Mouse (Mus musculus): ENCODE measurements around the gene Gal3st3. TPM values are rescaled to one million over a fixed set of nuclear protein-coding genes. Genes with fewer than 3 reads are reported as not detected.
A peak's percentile ranks its signal among the peaks of the same experiment; 100 is the strongest.

Gal3st3 gene
- 1.7 and 2.4 TPM in 2 replicates for polyA plus RNA-seq (2015; fragmentation: Nextera tagmentation; extraction: Ambion mirVana)

GRCm38 (mm10) chr19:5297903-5298800 lies at the start of gene Gal3st3:
Gene Gal3st3, plus strand, starts transcription at chr19:5298331.
- peaks cover 5% of the 10 kb centered on the region for H3K36me3 ChIP-seq
- no peaks in the 10 kb centered on the region; the same call in 1 of the 2 replicates for H3K27me3 ChIP-seq
- H3K27ac ChIP-seq, result 0 out of 2 replicates have a peak within 1 kb of the TSS, but pooled peaks have one; percentile 20
- H3K4me1 ChIP-seq, result peaks cover 27% of the 10 kb centered on the region
- H3K9ac ChIP-seq, result peak within 1 kb of the TSS; percentile 43
- no peaks in the 10 kb centered on the region for H3K9me3 ChIP-seq
- ATAC-seq (ENCODE audit: borderline replicate concordance, extremely low read depth, low FRiP score, low TSS enrichment), result no peak
- WGBS, result 5% methylated on average over 32 of the region's 32 CpGs
- H3K4me2 ChIP-seq, result peak within 1 kb of the TSS; percentile 71
- H3K4me3 ChIP-seq, result peak within 1 kb of the TSS; percentile 39

GRCm38 (mm10) chr19:5257140-5257539 lies 41.0 kb upstream of the Gal3st3 start:
- ATAC-seq (ENCODE audit: borderline replicate concordance, extremely low read depth, low FRiP score, low TSS enrichment), result no peak
- Histone ChIP-seq H3K36me3 (no peaks in the 10 kb centered on the region), H3K4me2 (no peak overlapping the region), H3K9ac (no peak overlapping the region), H3K9me3 (no peaks in the 10 kb centered on the region), H3K27me3 (no peaks in the 10 kb centered on the region), H3K27ac (no peak overlapping the region), H3K4me3 (no peak overlapping the region), H3K4me1 (no peaks in the 10 kb centered on the region)
- 38% methylated on average over 3 of the region's 3 CpGs for WGBS

- no peak overlapping the region for H3K27ac ChIP-seq
- H3K4me3 ChIP-seq, result no peak overlapping the region
- H3K36me3 ChIP-seq, result no peaks in the 10 kb centered on the region
- no peaks in the 10 kb centered on the region for H3K27me3 ChIP-seq
- peaks cover 8% of the 10 kb centered on the region for H3K4me1 ChIP-seq
- H3K9me3 ChIP-seq, result no peaks in the 10 kb centered on the region
- no peak overlapping the region for H3K4me2 ChIP-seq
- H3K9ac ChIP-seq, result no peak overlapping the region
- 95% methylated on average over 5 of the region's 5 CpGs for WGBS
- no peak for ATAC-seq (ENCODE audit: borderline replicate concordance, extremely low read depth, low FRiP score, low TSS enrichment)
Measured at GRCm38 (mm10) chr19:5267015-5267414, 31.1 kb upstream of the Gal3st3 start.

GRCm38 (mm10) chr19:5268017-5268416 lies 30.1 kb upstream of the Gal3st3 start:
- H3K4me1 ChIP-seq, result peaks cover 11% of the 10 kb centered on the region
- H3K4me2 ChIP-seq, result no peak overlapping the region
- H3K27ac ChIP-seq, result no peak overlapping the region
- ATAC-seq (ENCODE audit: borderline replicate concordance, extremely low read depth, low FRiP score, low TSS enrichment), result no peak
- H3K9ac ChIP-seq, result no peak overlapping the region
- H3K4me3 ChIP-seq, result no peak overlapping the region
- no peaks in the 10 kb centered on the region for H3K27me3 ChIP-seq
- no peaks in the 10 kb centered on the region for H3K36me3 ChIP-seq
- H3K9me3 ChIP-seq, result no peaks in the 10 kb centered on the region

- H3K9ac ChIP-seq, result no peak overlapping the region
- H3K4me3 ChIP-seq, result no peak overlapping the region
- H3K27ac ChIP-seq, result no peak overlapping the region
- H3K36me3 ChIP-seq, result peaks cover under 1% of the 10 kb centered on the region
- ATAC-seq (ENCODE audit: borderline replicate concordance, extremely low read depth, low FRiP score, low TSS enrichment), result no peak
- WGBS, result 90% methylated on average over 3 of the region's 3 CpGs
- H3K4me1 ChIP-seq, result peaks cover 19% of the 10 kb centered on the region
- no peaks in the 10 kb centered on the region for H3K9me3 ChIP-seq
- no peaks in the 10 kb centered on the region for H3K27me3 ChIP-seq
- H3K4me2 ChIP-seq, result no peak overlapping the region
Measured at GRCm38 (mm10) chr19:5268875-5269274, 29.3 kb upstream of the Gal3st3 start.

GRCm38 (mm10) chr19:5269392-5269791 lies 28.7 kb upstream of the Gal3st3 start:
- H3K9me3 ChIP-seq, result no peaks in the 10 kb centered on the region
- WGBS, result 73% methylated on average over 5 of the region's 5 CpGs
- no peak overlapping the region for H3K27ac ChIP-seq
- peaks cover 24% of the 10 kb centered on the region for H3K4me1 ChIP-seq
- no peak overlapping the region for H3K9ac ChIP-seq
- no peak overlapping the region for H3K4me2 ChIP-seq
- no peak overlapping the region for H3K4me3 ChIP-seq
- peaks cover 6% of the 10 kb centered on the region for H3K36me3 ChIP-seq
- no peaks in the 10 kb centered on the region for H3K27me3 ChIP-seq
- ATAC-seq (ENCODE audit: borderline replicate concordance, extremely low read depth, low FRiP score, low TSS enrichment), result no peak

- no peak overlapping the region for H3K27ac ChIP-seq
- no peaks in the 10 kb centered on the region for H3K9me3 ChIP-seq
- no peak overlapping the region for H3K9ac ChIP-seq
- 48% methylated on average over 1 of the region's 1 CpGs for WGBS
- peaks cover 27% of the 10 kb centered on the region for H3K4me1 ChIP-seq
- no peak for ATAC-seq (ENCODE audit: borderline replicate concordance, extremely low read depth, low FRiP score, low TSS enrichment)
- peak overlapping the region; percentile 90 for H3K4me2 ChIP-seq
- H3K27me3 ChIP-seq, result no peaks in the 10 kb centered on the region
- H3K4me3 ChIP-seq, result peak overlapping the region; percentile 95
- peaks cover 25% of the 10 kb centered on the region for H3K36me3 ChIP-seq
Measured at GRCm38 (mm10) chr19:5271430-5271829, 26.7 kb upstream of the Gal3st3 start.

GRCm38 (mm10) chr19:5272326-5272795 lies 25.8 kb upstream of the Gal3st3 start:
- H3K4me2 ChIP-seq, result peak overlapping the region; percentile 90
- under 1% methylated on average over 30 of the region's 30 CpGs for WGBS
- ATAC-seq (ENCODE audit: borderline replicate concordance, extremely low read depth, low FRiP score, low TSS enrichment), result peak; percentile 50

GRCm38 (mm10) chr19:5272801-5273733 lies 25.1 kb upstream of the Gal3st3 start, which contains the start of gene Pacs1:
Gene Pacs1, minus strand, starts transcription at chr19:5273119.
- peak; percentile 95 for ATAC-seq (ENCODE audit: borderline replicate concordance, extremely low read depth, low FRiP score, low TSS enrichment)
- Histone ChIP-seq H3K27me3 (no peaks in the 10 kb centered on the region), H3K36me3 (peaks cover 40% of the 10 kb centered on the region), H3K4me3 (peak within 1 kb of the TSS; percentile 95), H3K4me1 (peaks cover 27% of the 10 kb centered on the region), H3K9me3 (no peaks in the 10 kb centered on the region), H3K9ac (peak within 1 kb of the TSS; percentile 90), H3K4me2 (peak within 1 kb of the TSS; percentile 90), H3K27ac (peak within 1 kb of the TSS; percentile 94)
- WGBS, result under 1% methylated on average over 97 of the region's 97 CpGs

More at GRCm38 (mm10) chr19:5272326-5272795, 25.8 kb upstream of the Gal3st3 start:
- Histone ChIP-seq H3K4me1 (peaks cover 27% of the 10 kb centered on the region), H3K9ac (peak overlapping the region; percentile 90), H3K36me3 (peaks cover 33% of the 10 kb centered on the region), H3K4me3 (peak overlapping the region; percentile 95), H3K27ac (peak overlapping the region; percentile 94), H3K9me3 (no peaks in the 10 kb centered on the region), H3K27me3 (no peaks in the 10 kb centered on the region)

- no peaks in the 10 kb centered on the region for H3K27me3 ChIP-seq
- 71% methylated on average over 4 of the region's 4 CpGs for WGBS
- no peak for ATAC-seq (ENCODE audit: borderline replicate concordance, extremely low read depth, low FRiP score, low TSS enrichment)
- peak overlapping the region; percentile 94 for H3K27ac ChIP-seq
- H3K4me3 ChIP-seq, result 0 out of 2 replicates have a peak overlapping the region, but pooled peaks have one; percentile 95
- 0 out of 2 replicates have a peak overlapping the region, but pooled peaks have one; percentile 90 for H3K9ac ChIP-seq
- H3K4me1 ChIP-seq, result peaks cover 27% of the 10 kb centered on the region
- peaks cover 48% of the 10 kb centered on the region for H3K36me3 ChIP-seq
- no peaks in the 10 kb centered on the region for H3K9me3 ChIP-seq
- peak overlapping the region; percentile 90; the same call in 1 of the 2 replicates for H3K4me2 ChIP-seq
Measured at GRCm38 (mm10) chr19:5273916-5274315, 24.2 kb upstream of the Gal3st3 start.

- Histone ChIP-seq H3K36me3 (peaks cover 55% of the 10 kb centered on the region), H3K9me3 (no peaks in the 10 kb centered on the region), H3K9ac (no peak overlapping the region), H3K4me3 (no peak overlapping the region), H3K4me1 (peaks cover 27% of the 10 kb centered on the region), H3K4me2 (no peak overlapping the region), H3K27ac (peak overlapping the region; percentile 94), H3K27me3 (no peaks in the 10 kb centered on the region)
- 87% methylated on average over 13 of the region's 13 CpGs for WGBS
- no peak for ATAC-seq (ENCODE audit: borderline replicate concordance, extremely low read depth, low FRiP score, low TSS enrichment)
Measured at GRCm38 (mm10) chr19:5274641-5275040, 23.5 kb upstream of the Gal3st3 start.

Data from lung, embryonic 15.5 days (tissue).